Mouse (Mus musculus) olfactory bulb, adult 2 months (tissue): ENCODE data around the gene Tes.

Experiments used
- CTCF ChIP-seq: fragments of 200-500 bp; IDR thresholded peaks from 2 replicates; pipeline ENCODE4 v1.5.1; 2012; ENCODE audit warnings: low read depth, mild to moderate bottlenecking, low read length, moderate library complexity; ENCODE audit not compliant: insufficient read depth
- POLR2A ChIP-seq: fragments of 200-500 bp; IDR thresholded peaks from 2 replicates; pipeline ENCODE4 v1.6.1; 2012; ENCODE audit warnings: mild to moderate bottlenecking, low read depth, low read length, moderate library complexity; ENCODE audit not compliant: insufficient read depth

GRCm38 (mm10) chr6:17110564-17111100 is 45.7 kb downstream of the Tes start:
- TF ChIP-seq CTCF (no peak), POLR2A (no peak)
